Mouse (Mus musculus) intestine, embryonic 16.5 days (tissue): ENCODE results near the gene Il4ra. TPM values are rescaled to one million over a fixed set of nuclear protein-coding genes. Genes with fewer than 3 reads are reported as not detected.

ENCODE experiments used
- ATAC-seq: fragments of 200-750 bp; cut with Nextera tagmentation; 2 replicates; pipeline ENCODE4 v1.8.0; 2017; ENCODE audit warnings: moderate TSS enrichment, moderate library complexity
- H3K27ac ChIP-seq: fragments of 300-500 bp; sonication (generic); 2 replicates; pipeline ENCODE4 v1.5.1; 2014; ENCODE audit warnings: mild to moderate bottlenecking, low read length
- H3K27me3 ChIP-seq: fragments of 300-500 bp; sonication (generic); replicated peaks from 2 replicates; pipeline ENCODE4 v1.6.1; 2014; ENCODE audit warnings: low read length, control low read depth, mixed read lengths; ENCODE audit not compliant: control insufficient read depth, insufficient read depth
- H3K36me3 ChIP-seq: fragments of 300-500 bp; sonication (generic); 2 replicates; pipeline ENCODE4 v1.6.1; 2014; ENCODE audit warnings: low read length, control low read depth; ENCODE audit not compliant: control insufficient read depth, insufficient read depth
- H3K4me1 ChIP-seq: fragments of 300-500 bp; sonication (generic); 2 replicates; pipeline ENCODE4 v1.6.1; 2014; ENCODE audit warnings: low read length, control low read depth, mixed read lengths; ENCODE audit not compliant: control insufficient read depth, insufficient read depth
- H3K4me2 ChIP-seq: fragments of 300-500 bp; sonication (generic); 2 replicates; pipeline ENCODE4 v1.6.1; 2014; ENCODE audit warnings: low read depth, low read length, control low read depth
- H3K4me3 ChIP-seq: fragments of 300-500 bp; sonication (generic); 2 replicates; pipeline ENCODE4 v1.5.1; 2014; ENCODE audit warnings: mild to moderate bottlenecking, low read length
- H3K9ac ChIP-seq: fragments of 300-500 bp; sonication (generic); 2 replicates; pipeline ENCODE4 v1.6.1; 2014; ENCODE audit warnings: low read depth, low read length
- H3K9me3 ChIP-seq: fragments of 300-500 bp; sonication (generic); 2 replicates; pipeline ENCODE4 v1.6.1; 2016; ENCODE audit warnings: low read length, control low read depth; ENCODE audit not compliant: control insufficient read depth
- WGBS: fragments of 180-500 bp; shearing (Covaris S2); extraction: QIAGEN DNeasy Blood & Tissue Kit; methylation state at CpG from one replicate; pipeline ENCODE4 v1.1.7; 2014; 5-methylcytosine and 5-hydroxymethylcytosine counted together
- polyA plus RNA-seq: library from polyadenylated mRNA; unstranded; fragments of >200 nt; fragmentation: Nextera tagmentation; extraction: Ambion mirVana; gene quantifications from 2 replicates; pipeline ENCODE4 v1.2.1, GENCODE M21; 2015

Gene Il4ra
- polyA plus RNA-seq, result 12.6 and 14.5 TPM in 2 replicates

GRCm38 (mm10) chr7:125551766-125552709, at the start of gene Il4ra:
Gene Il4ra (plus strand): TSS chr7:125552120.
- H3K27me3 ChIP-seq, result no peaks in the 10 kb centered on the region
- peaks cover 15% of the 10 kb centered on the region for H3K4me1 ChIP-seq
- H3K36me3 ChIP-seq, result no peaks in the 10 kb centered on the region
- WGBS, result 1% methylated on average over 52 of the region's 52 CpGs
- H3K4me3 ChIP-seq, result peak within 1 kb of the TSS; percentile 70
- peak; percentile 97 for ATAC-seq
- peak within 1 kb of the TSS; percentile 84 for H3K9ac ChIP-seq
- H3K9me3 ChIP-seq, result no peaks in the 10 kb centered on the region
- H3K4me2 ChIP-seq, result peak within 1 kb of the TSS; percentile 79
- peak within 1 kb of the TSS; percentile 58 for H3K27ac ChIP-seq

GRCm38 (mm10) chr7:125503374-125504092, 48.4 kb upstream of the Il4ra start:
- Histone ChIP-seq H3K9me3 (no peaks in the 10 kb centered on the region), H3K4me1 (0 out of 2 replicates have a peak, but pooled peaks cover 4% of the 10 kb centered on the region), H3K9ac (no peak overlapping the region), H3K27me3 (no peaks in the 10 kb centered on the region), H3K4me3 (no peak overlapping the region), H3K36me3 (no peaks in the 10 kb centered on the region), H3K4me2 (no peak overlapping the region), H3K27ac (no peak overlapping the region)
- WGBS, result 84% methylated on average over 5 of the region's 5 CpGs
- ATAC-seq, result no peak

GRCm38 (mm10) chr7:125504618-125505017, 47.3 kb upstream of the Il4ra start:
- Histone ChIP-seq H3K4me2 (no peak overlapping the region), H3K9ac (no peak overlapping the region), H3K9me3 (no peaks in the 10 kb centered on the region), H3K4me3 (no peak overlapping the region), H3K27ac (no peak overlapping the region), H3K27me3 (no peaks in the 10 kb centered on the region), H3K36me3 (no peaks in the 10 kb centered on the region), H3K4me1 (0 out of 2 replicates have a peak, but pooled peaks cover 4% of the 10 kb centered on the region)
- ATAC-seq, result no peak
- WGBS, result 91% methylated on average over 5 of the region's 5 CpGs

GRCm38 (mm10) chr7:125505568-125505967, 46.4 kb upstream of the Il4ra start:
- no peak overlapping the region for H3K4me2 ChIP-seq
- H3K9me3 ChIP-seq, result no peaks in the 10 kb centered on the region
- no peak overlapping the region for H3K27ac ChIP-seq
- no peak overlapping the region for H3K4me3 ChIP-seq
- H3K4me1 ChIP-seq, result 0 out of 2 replicates have a peak, but pooled peaks cover under 1% of the 10 kb centered on the region
- WGBS, result 81% methylated on average over 10 of the region's 10 CpGs
- H3K9ac ChIP-seq, result no peak overlapping the region
- no peak for ATAC-seq
- H3K36me3 ChIP-seq, result no peaks in the 10 kb centered on the region
- H3K27me3 ChIP-seq, result no peaks in the 10 kb centered on the region

- Histone ChIP-seq H3K4me2 (no peak overlapping the region), H3K4me1 (no peaks in the 10 kb centered on the region), H3K36me3 (no peaks in the 10 kb centered on the region), H3K9ac (no peak overlapping the region), H3K27me3 (no peaks in the 10 kb centered on the region), H3K9me3 (no peaks in the 10 kb centered on the region), H3K27ac (no peak overlapping the region), H3K4me3 (no peak overlapping the region)
- no peak for ATAC-seq
- WGBS, result 85% methylated on average over 2 of the region's 2 CpGs
Measured at GRCm38 (mm10) chr7:125507279-125507678, 44.6 kb upstream of the Il4ra start.

- no peaks in the 10 kb centered on the region for H3K27me3 ChIP-seq
- no peak for ATAC-seq
- 79% methylated on average over 5 of the region's 5 CpGs for WGBS
- no peaks in the 10 kb centered on the region for H3K9me3 ChIP-seq
- H3K36me3 ChIP-seq, result no peaks in the 10 kb centered on the region
- no peak overlapping the region for H3K27ac ChIP-seq
- H3K4me3 ChIP-seq, result no peak overlapping the region
- H3K4me1 ChIP-seq, result peaks cover 4% of the 10 kb centered on the region; the same call in 1 of the 2 replicates
- H3K9ac ChIP-seq, result no peak overlapping the region
- no peak overlapping the region for H3K4me2 ChIP-seq
Measured at GRCm38 (mm10) chr7:125511432-125511831, 40.5 kb upstream of the Il4ra start.

GRCm38 (mm10) chr7:125511852-125512251, 40.1 kb upstream of the Il4ra start:
- H3K9ac ChIP-seq, result no peak overlapping the region
- no peaks in the 10 kb centered on the region for H3K9me3 ChIP-seq
- no peak overlapping the region for H3K4me2 ChIP-seq
- H3K36me3 ChIP-seq, result no peaks in the 10 kb centered on the region
- H3K4me1 ChIP-seq, result peaks cover 4% of the 10 kb centered on the region; the same call in 1 of the 2 replicates
- H3K4me3 ChIP-seq, result no peak overlapping the region
- H3K27ac ChIP-seq, result no peak overlapping the region
- no peaks in the 10 kb centered on the region for H3K27me3 ChIP-seq
- 68% methylated on average over 2 of the region's 2 CpGs for WGBS
- no peak for ATAC-seq

GRCm38 (mm10) chr7:125515081-125515853, 36.7 kb upstream of the Il4ra start:
- no peaks in the 10 kb centered on the region for H3K36me3 ChIP-seq
- H3K27me3 ChIP-seq, result no peaks in the 10 kb centered on the region
- ATAC-seq, result peak; percentile 46; the same call in 1 of the 2 replicates
- H3K27ac ChIP-seq, result no peak overlapping the region
- peaks cover 4% of the 10 kb centered on the region; the same call in 1 of the 2 replicates for H3K4me1 ChIP-seq
- WGBS, result 62% methylated on average over 5 of the region's 5 CpGs
- no peak overlapping the region for H3K4me2 ChIP-seq
- no peak overlapping the region for H3K9ac ChIP-seq
- H3K9me3 ChIP-seq, result no peaks in the 10 kb centered on the region
- H3K4me3 ChIP-seq, result no peak overlapping the region
